8 mouse cellular contexts compared by ENCODE assay signal in genomic region chr17:44188769-44189145, GRCm38 (mm10). TPM values are rescaled to one million over a fixed set of nuclear protein-coding genes. Genes with fewer than 3 reads are reported as not detected.
DNase-seq lines count a peak whose midpoint lies in the region; ATAC-seq and TF ChIP-seq lines count a peak whose summit lies in the region.

No protein-coding gene starts in this region.

- CTCF ChIA-PET in Patski (lab: Charles Lee), result interaction anchor here (0.7 to 1.4 kb wide), 2 partner anchors 10 to 50 kb away, joined by 3 read pairs; no protein-coding TSS in a partner anchor

- in situ Hi-C loops in Patski (cut with MboI; ENCODE audit: low pct_unique_long_range_greater_than_20kb), result no loop called here

- DNase-seq in Patski (ENCODE audit: low read depth, low spot score), result no peak
- peak; percentile 22 for DNase-seq in gastrocnemius, postnatal 10 days
- peak; percentile 35 for DNase-seq in kidney, adult 9 months
- peak; percentile 16 for DNase-seq in thymus, postnatal 25 days
- no peak for DNase-seq in right cerebral cortex, postnatal 14 days

- TF ChIP-seq CTCF in Patski (IDR thresholded peaks at IDR 0.05), result no peak

- H3K36me3 ChIP-seq in erythroblast, embryonic 14.5 days (ENCODE audit: control insufficient read depth), result no peaks in the 10 kb centered on the region

- no peaks in the 10 kb centered on the region; the same call in 1 of the 2 replicates for H3K4me1 ChIP-seq in erythroblast, embryonic 14.5 days (ENCODE audit: control insufficient read depth)

- ATAC-seq in erythroblast, adult 5-6 weeks (replicated peaks; ENCODE audit: low FRiP score, poor library complexity, severe bottlenecking), result no peak
- peak; percentile 8 for ATAC-seq in Patski
- ATAC-seq in megakaryocyte-erythroid progenitor cell, adult 5-6 weeks (replicated peaks; ENCODE audit: low FRiP score, low TSS enrichment, poor library complexity, severe bottlenecking), result peak; percentile 51

- POLR2A ChIA-PET in Patski (lab: Charles Lee), result interaction anchor here (1.1 kb wide), 1 partner anchor 10 kb away, joined by 4 read pairs; no protein-coding TSS in a partner anchor

- peak overlapping the region; percentile 32 for H3K4me3 ChIP-seq in erythroblast, embryonic 14.5 days (replicated peaks)

- H3K9me3 ChIP-seq in erythroblast, embryonic 14.5 days (ENCODE audit: control insufficient read depth, low read length), result no peaks in the 10 kb centered on the region

- peaks cover 27% of the 10 kb centered on the region for H3K27me3 ChIP-seq in erythroblast, embryonic 14.5 days (ENCODE audit: control insufficient read depth)
- no peaks in the 10 kb centered on the region for H3K27me3 ChIP-seq in Patski

RNA-seq across cellular contexts. Expression of gene Clic5, which starts 0.4 kb away (rescaled TPM):
- polyA plus RNA-seq in erythroblast, embryonic 14.5 days (2012), result not detected in 2 replicates
- total RNA-seq in erythroblast, adult 5-6 weeks (2015; ENCODE audit: low replicate concordance), result 0.21 TPM in 1 of 2 replicates, not detected in the other
- total RNA-seq in erythroblast, adult 5-6 weeks (2017; ENCODE audit: low replicate concordance), result 0.14 TPM in 1 of 2 replicates, not detected in the other
- polyA plus RNA-seq in Patski (2021), result 0.22 TPM
- 10 to 100 TPM; 76.5 TPM for total RNA-seq in gastrocnemius, postnatal 10 days (2021)
- 0.72 TPM in 1 of 2 replicates, not detected in the other for total RNA-seq in megakaryocyte-erythroid progenitor cell, adult 5-6 weeks (2014; fragmentation: Nextera tagmentation)
- total RNA-seq in megakaryocyte-erythroid progenitor cell, adult 5-6 weeks (2017), result 0.94 and 1.0 TPM in 2 replicates

Comparison
In these comparisons a context has a peak if more than half of its experiments do, and no peak if none do; other contexts are left out.
1. DNase-seq: peak in gastrocnemius, postnatal 10 days (single experiment), kidney, adult 9 months (single experiment) and thymus, postnatal 25 days (single experiment); none in Patski (single experiment) and right cerebral cortex, postnatal 14 days (single experiment).
2. RNA of gene Clic5, which starts 0.4 kb away (total RNA-seq): 76.5 TPM in gastrocnemius, postnatal 10 days; 0.72 to 1.0 TPM in megakaryocyte-erythroid progenitor cell, adult 5-6 weeks and 0.14 to 0.21 TPM in erythroblast, adult 5-6 weeks; every median in the first group is over 10 times any median in the second.